Comparison of ENCODE assay signal across 8 mouse cellular contexts in genomic region chr1:46892752-46893151, GRCm38 (mm10). TPM values are rescaled to one million over a fixed set of nuclear protein-coding genes. Genes with fewer than 3 reads are reported as not detected.
DNase-seq lines count a peak whose midpoint lies in the region; ATAC-seq and TF ChIP-seq lines count a peak whose summit lies in the region.

Slc39a10 (minus strand) TSS chr1:46892852.

- no peak within 1 kb of the TSS for H3K9ac ChIP-seq in heart, embryonic 11.5 days (ENCODE audit: low read depth, low read length)
- H3K9ac ChIP-seq in heart, adult 2 months (ENCODE audit: low read depth, low read length) = no peak within 1 kb of the TSS
- H3K9ac ChIP-seq in MEL (ENCODE audit: control insufficient read depth, low read depth, low read length, poor library complexity, severe bottlenecking) = no peak within 1 kb of the TSS

- no peak for TF ChIP-seq EP300 in heart, adult 2 months (IDR thresholded peaks at IDR 0.05; ENCODE audit: insufficient read depth, low read depth, low read length)
- TF ChIP-seq EP300 in MEL (IDR thresholded peaks at IDR 0.05; ENCODE audit: low read depth in 1 of 2, low read length in 2 of 2) = no peak

- WGBS in heart, embryonic 11.5 days (ENCODE audit: insufficient replicate concordance) = 60% methylated on average over 3 of the region's 3 CpGs
- WGBS in heart, adult 2 months = 83% methylated on average over 3 of the region's 3 CpGs
- WGBS in limb, embryonic 10.5 days = 54% methylated on average over 3 of the region's 3 CpGs

- intact Hi-C loops in heart, adult 2 months (cut with DNase I) = no loop called here

- no peak for DNase-seq in heart, adult 2 months
- no peak for DNase-seq in MEL (ENCODE audit: low read depth, low spot score)
- DNase-seq in gonadal fat pad, adult 2 months (ENCODE audit: low read depth) = no peak
- no peak for DNase-seq in limb, embryonic 10.5 days (ENCODE audit: low spot score)
- DNase-seq in right cerebral cortex, postnatal 4 days = no peak
- no peak for DNase-seq in yolk sac, embryonic 10.5 days (ENCODE audit: low spot score)
- no peak for DNase-seq in Muller cell, postnatal 12 days (ENCODE audit: inconsistent ontology term)

- no peaks in the 10 kb centered on the region for H3K27me3 ChIP-seq in heart, embryonic 11.5 days (ENCODE audit: control insufficient read depth, insufficient read depth, low read length)
- no peaks in the 10 kb centered on the region for H3K27me3 ChIP-seq in heart, adult 2 months (ENCODE audit: control insufficient read depth, insufficient read depth, low read length)
- no peaks in the 10 kb centered on the region; a peak in 1 of 4 replicates for H3K27me3 ChIP-seq in MEL (ENCODE audit: control insufficient read depth in 1 of 2, insufficient read depth in 2 of 2, low read length in 2 of 2)
- no peaks in the 10 kb centered on the region for H3K27me3 ChIP-seq in limb, embryonic 10.5 days (ENCODE audit: low read depth, poor library complexity, severe bottlenecking)

- H3K36me3 ChIP-seq in heart, embryonic 11.5 days (ENCODE audit: control insufficient read depth, insufficient read depth, low read length) = no peaks in the 10 kb centered on the region
- no peaks in the 10 kb centered on the region for H3K36me3 ChIP-seq in heart, adult 2 months (ENCODE audit: control insufficient read depth, insufficient read depth, low read length)
- H3K36me3 ChIP-seq in MEL (ENCODE audit: control insufficient read depth in 1 of 2, insufficient read depth in 2 of 2, low read length in 2 of 2) = no peaks in the 10 kb centered on the region
- no peaks in the 10 kb centered on the region for H3K36me3 ChIP-seq in limb, embryonic 10.5 days

- H3K79me2 ChIP-seq in heart, adult 2 months (replicated peaks; ENCODE audit: control insufficient read depth, insufficient read depth, low read length) = no peaks in the 10 kb centered on the region
- H3K79me2 ChIP-seq in MEL (ENCODE audit: control insufficient read depth, insufficient read depth, low read length, poor library complexity) = no peaks in the 10 kb centered on the region

- no peak within 1 kb of the TSS for H3K27ac ChIP-seq in heart, embryonic 11.5 days (ENCODE audit: low read depth, low read length)
- no peak within 1 kb of the TSS for H3K27ac ChIP-seq in heart, adult 2 months
- no peak within 1 kb of the TSS for H3K27ac ChIP-seq in MEL (ENCODE audit: control insufficient read depth, low read depth, low read length)
- no peak within 1 kb of the TSS for H3K27ac ChIP-seq in limb, embryonic 10.5 days

- no peak for TF ChIP-seq POLR2A in heart, adult 2 months (IDR thresholded peaks at IDR 0.05; ENCODE audit: insufficient read depth, low read depth, low read length)
- TF ChIP-seq POLR2A in MEL (IDR thresholded peaks at IDR 0.05; ENCODE audit: control insufficient read depth in 1 of 2, insufficient read depth in 1 of 2, low read depth in 1 of 2, low read length in 2 of 2, poor library complexity in 1 of 2) = no peak

- TF ChIP-seq CTCF in heart, adult 2 months (IDR thresholded peaks at IDR 0.05) = no peak
- TF ChIP-seq CTCF in MEL (IDR thresholded peaks at IDR 0.05 in 2 of 3, conservative IDR thresholded peaks at IDR 0.05 in 1 of 3; ENCODE audit: control insufficient read depth in 1 of 3, insufficient read depth in 1 of 3, low read depth in 2 of 3, low read length in 3 of 3, poor library complexity in 1 of 3, severe bottlenecking in 1 of 3) = no peak

- no peak for ATAC-seq in heart, embryonic 11.5 days (replicated peaks; ENCODE audit: insufficient number of reproducible peaks, low FRiP score, low TSS enrichment)

- TF ChIP-seq RAD21 in MEL (IDR thresholded peaks at IDR 0.05; ENCODE audit: low read depth, low read length) = no peak

- H3K4me2 ChIP-seq in heart, embryonic 11.5 days = no peak within 1 kb of the TSS

- H3K4me3 ChIP-seq in heart, embryonic 11.5 days (ENCODE audit: low read depth, low read length) = no peak within 1 kb of the TSS
- no peak within 1 kb of the TSS for H3K4me3 ChIP-seq in heart, adult 2 months
- H3K4me3 ChIP-seq in MEL (ENCODE audit: control insufficient read depth in 1 of 2, insufficient read depth in 1 of 2, low read depth in 2 of 2, low read length in 2 of 2) = no peak within 1 kb of the TSS
- no peak within 1 kb of the TSS for H3K4me3 ChIP-seq in limb, embryonic 10.5 days

- no peaks in the 10 kb centered on the region for H3K9me3 ChIP-seq in heart, embryonic 11.5 days (replicated peaks; ENCODE audit: control insufficient read depth, low read length)
- no peaks in the 10 kb centered on the region for H3K9me3 ChIP-seq in MEL (replicated peaks; ENCODE audit: insufficient read depth, low read length)
- H3K9me3 ChIP-seq in limb, embryonic 10.5 days (replicated peaks) = no peaks in the 10 kb centered on the region

- peaks cover 4% of the 10 kb centered on the region for H3K4me1 ChIP-seq in heart, embryonic 11.5 days (ENCODE audit: control insufficient read depth, insufficient read depth, low read length)
- no peaks in the 10 kb centered on the region; the same call in 1 of the 2 replicates for H3K4me1 ChIP-seq in heart, adult 2 months (ENCODE audit: control insufficient read depth, insufficient read depth, low read length)
- no peaks in the 10 kb centered on the region for H3K4me1 ChIP-seq in MEL (ENCODE audit: control insufficient read depth in 1 of 2, insufficient read depth in 2 of 2, low read length in 2 of 2)
- peaks cover 24% of the 10 kb centered on the region for H3K4me1 ChIP-seq in limb, embryonic 10.5 days

TF ChIP-seq in MEL, 35 proteins besides CTCF, POLR2A, EP300 and RAD21:
- no peak for TF ChIP-seq NRF1 (IDR thresholded peaks at IDR 0.05; ENCODE audit: insufficient read depth, low read depth, low read length, poor library complexity, severe bottlenecking)
- TF ChIP-seq E2F4 (IDR thresholded peaks at IDR 0.05; ENCODE audit: borderline replicate concordance, low read depth, low read length) = no peak

RNA-seq across cellular contexts. Expression of gene Slc39a10, which starts in this region (rescaled TPM):
- 48.0 and 50.5 TPM in 2 replicates for polyA plus RNA-seq in heart, embryonic 11.5 days (2014; fragmentation: Nextera tagmentation; extraction: Ambion mirVana)
- total RNA-seq in heart, adult 2 months (2021) = 10 to 100 TPM in 1 of 2 experiments, 1 to 10 TPM in 1; 9.2 to 10.3 TPM
- 3.5 and 6.7 TPM in 2 replicates for polyA plus RNA-seq in heart, adult 2 months (2012; rRNA removed)
- total RNA-seq in MEL (2012; rRNA removed) = 14.9 and 15.2 TPM in 2 replicates
- 10 to 100 TPM in 1 of 2 experiments, not detected in 1; 17.7 TPM for polyA plus RNA-seq in MEL (2012; ENCODE audit: insufficient read depth in 1 of 2, insufficient read length in 2 of 2, low read depth in 1 of 2, low replicate concordance in 2 of 2, missing spikeins in 1 of 2)
- 11.9 and 14.5 TPM in 2 replicates for polyA plus RNA-seq in gonadal fat pad, adult 2 months (2012; rRNA removed)
- 60.6 and 64.1 TPM in 2 replicates for polyA plus RNA-seq in limb, embryonic 10.5 days (2016; fragmentation: Nextera tagmentation; extraction: Ambion mirVana)
